Mouse (Mus musculus) megakaryocyte, embryonic 14.5 days (primary cell): Measurements from ENCODE around the gene Adgrv1.

Source experiments
- FLI1 ChIP-seq: IDR thresholded peaks from 2 replicates; pipeline ENCODE4 v1.6.1; 2012; ENCODE audit warnings: low read length, inconsistent platforms, mixed read lengths
- GATA1 ChIP-seq: IDR thresholded peaks from 3 replicates; pipeline ENCODE4 v1.6.1; 2012; ENCODE audit warnings: mixed read lengths, low read length, inconsistent platforms, borderline replicate concordance

DNA sequence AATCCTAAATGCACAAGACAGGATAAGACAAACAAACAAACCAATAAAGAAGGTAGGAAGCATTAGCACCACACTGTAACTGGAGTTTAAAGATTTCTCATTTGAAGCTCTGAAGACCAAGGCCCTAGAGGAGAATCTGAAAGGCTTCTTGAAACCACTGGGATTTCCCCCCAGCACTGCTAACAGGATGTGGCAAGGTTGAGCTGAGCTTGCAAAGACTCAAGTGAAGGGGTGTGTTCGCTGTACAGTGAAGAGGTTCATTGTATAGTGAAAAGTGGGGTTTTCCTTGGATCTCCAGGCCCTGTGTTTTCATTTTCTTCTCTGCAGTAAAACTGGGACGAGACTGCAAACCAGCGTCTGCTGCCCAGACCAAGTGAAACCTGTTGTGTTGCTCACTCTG lies 456.9 kb downstream of the Adgrv1 start:
- TF ChIP-seq FLI1, result no peak
- TF ChIP-seq GATA1, result no peak
